Mouse (Mus musculus) adrenal gland, postnatal 25 days (tissue): ENCODE measurements around the gene Wdr89. TPM values are rescaled to one million over a fixed set of nuclear protein-coding genes. Genes with fewer than 3 reads are reported as not detected.
A peak's percentile ranks its signal among the peaks of the same experiment; 100 is the strongest.

Source experiments
- DNase-seq: peaks from one replicate; pipeline ENCODE4 v3.0.0; 2021; ENCODE audit warnings: mixed read lengths
- total RNA-seq: library from RNA; stranded (reverse); gene quantifications from 2 replicates; pipeline ENCODE4 v1.2.3, GENCODE M21; 2021

The Wdr89 gene
- total RNA-seq, 1 experiment from 2014 or later, result 5.0 TPM

DNA sequence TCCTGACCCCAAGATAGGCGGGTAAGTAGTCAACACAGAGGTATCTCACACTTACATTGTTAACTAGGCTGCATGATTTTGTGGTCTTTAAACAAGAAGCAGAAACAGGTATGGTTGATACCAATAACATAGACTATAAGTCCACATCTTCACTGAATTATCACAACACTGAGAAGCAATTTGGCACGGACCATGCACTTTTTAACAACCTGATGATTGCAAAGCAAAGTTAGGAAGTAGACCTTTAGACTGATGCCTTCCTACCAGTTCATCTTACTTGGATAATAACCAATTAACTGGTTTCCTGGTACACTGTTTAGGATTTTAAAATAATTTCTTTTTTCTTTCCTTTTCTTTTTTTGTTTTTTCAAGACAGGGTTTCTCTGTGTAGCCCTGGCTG, 1.1 kb downstream of the Wdr89 start:
- no peak for DNase-seq

DNA sequence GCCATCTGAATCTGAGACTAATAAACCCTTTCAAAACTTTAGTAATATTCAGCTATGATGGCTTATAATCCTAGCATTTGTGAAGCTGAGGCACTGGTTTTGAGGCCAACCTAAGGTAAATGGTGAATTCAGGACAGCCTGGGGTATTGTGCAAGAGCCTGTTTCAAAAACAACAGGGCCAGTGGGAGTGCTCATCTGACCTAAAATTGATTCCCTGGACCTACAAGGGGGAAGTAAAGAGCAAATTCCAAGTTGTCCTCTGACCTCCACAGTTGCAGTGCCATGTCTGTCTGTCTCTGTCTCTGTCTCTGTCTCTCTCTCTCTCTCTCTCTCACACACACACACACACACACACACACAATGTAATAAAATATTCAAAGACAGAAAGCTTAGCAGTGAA, 2.4 kb downstream of the Wdr89 start:
- DNase-seq, result no peak

DNA sequence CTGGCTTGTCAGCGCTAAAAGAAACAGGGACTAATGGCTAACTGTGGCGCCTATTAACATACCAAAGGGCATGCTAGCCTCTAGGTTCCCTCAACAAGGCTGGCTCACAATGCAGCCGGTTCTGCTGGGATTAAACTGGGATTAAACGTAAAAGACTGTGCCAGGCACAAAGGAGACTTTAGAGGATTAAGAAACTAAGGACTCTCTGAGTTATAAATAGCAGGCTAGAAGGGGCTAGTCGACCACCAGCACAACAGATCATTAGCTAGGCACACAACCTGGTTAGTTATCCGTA, 4.9 kb downstream of the Wdr89 start:
- no peak for DNase-seq

DNA sequence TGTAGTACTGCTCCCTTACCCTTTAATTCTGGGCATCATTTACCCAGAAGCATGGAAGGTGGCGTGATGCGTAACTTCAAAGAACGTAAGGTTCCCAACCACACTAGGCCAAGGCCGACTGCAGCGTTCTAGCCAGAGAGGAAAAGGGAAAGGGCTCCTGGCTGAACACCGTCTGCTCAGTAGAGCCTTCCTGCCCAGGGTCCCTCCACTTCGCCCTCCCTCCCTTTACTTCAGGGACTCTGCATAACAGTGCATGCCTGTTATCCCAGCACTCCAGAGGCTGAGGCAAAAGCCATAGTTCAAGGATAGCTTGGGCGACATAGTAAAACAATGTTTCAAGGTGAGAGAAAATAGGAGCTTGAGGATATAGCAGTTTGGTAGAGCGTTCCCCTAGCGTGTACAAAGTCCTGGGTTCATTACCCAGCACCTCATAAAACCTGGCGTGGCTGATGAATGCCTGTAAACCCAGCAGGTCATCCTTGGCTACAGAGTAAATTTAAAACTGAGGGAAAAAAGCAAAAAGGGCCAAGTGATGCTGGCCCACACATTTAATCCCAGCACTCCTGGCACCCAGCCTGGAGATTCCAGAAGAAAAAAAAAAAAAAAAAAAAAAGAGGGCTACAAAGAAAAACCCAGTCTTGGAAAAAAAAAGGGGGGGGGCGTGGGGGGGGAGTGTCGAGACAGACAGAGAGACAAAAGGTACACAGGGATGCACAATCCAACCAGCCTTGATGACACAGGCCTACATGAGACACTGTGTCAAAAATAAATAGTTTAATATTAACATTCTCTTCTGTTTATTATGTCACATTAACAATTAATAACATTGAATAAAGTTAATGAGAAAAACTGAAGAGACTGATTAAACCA, 5.5 kb downstream of the Wdr89 start:
- peak; percentile 16 for DNase-seq

DNA sequence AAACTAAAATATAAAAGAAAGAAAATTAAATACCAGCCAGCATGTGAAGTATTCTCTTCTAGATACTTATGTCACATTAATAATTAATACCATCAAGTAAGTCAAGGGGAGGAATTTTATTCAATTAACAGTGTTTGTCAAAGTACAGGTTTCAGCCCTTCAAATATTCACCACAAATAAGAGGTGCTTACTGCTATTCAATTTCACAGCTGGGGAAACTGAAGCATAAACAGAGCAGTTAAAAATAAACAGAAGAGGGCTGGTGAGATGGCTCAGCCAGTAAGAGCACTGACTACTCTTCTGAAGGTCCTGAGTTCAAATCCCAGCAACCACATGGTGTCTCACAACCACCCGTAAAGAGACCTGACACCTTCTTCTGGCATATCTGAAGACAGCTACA, 7.0 kb downstream of the Wdr89 start:
- no peak for DNase-seq

DNA sequence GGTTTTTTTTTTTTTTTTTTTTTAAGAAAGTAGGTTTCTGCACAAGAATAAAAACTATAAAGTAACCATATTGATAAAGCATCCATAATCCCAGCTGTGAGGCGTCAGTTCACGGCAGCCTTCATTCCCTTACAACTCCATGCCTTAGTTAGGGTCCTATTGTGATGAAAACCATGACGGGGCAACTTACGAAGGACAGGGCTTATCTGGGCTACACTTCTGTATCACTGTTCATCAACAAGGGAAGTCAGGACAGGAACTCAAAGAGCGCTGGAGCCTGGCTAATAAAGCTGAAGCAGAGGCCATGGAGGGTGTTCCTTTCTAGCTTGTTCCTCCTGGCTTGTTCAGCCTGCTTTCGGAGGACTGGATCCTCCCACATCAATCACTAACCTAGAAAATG, 10.9 kb downstream of the Wdr89 start:
- no peak for DNase-seq

DNA sequence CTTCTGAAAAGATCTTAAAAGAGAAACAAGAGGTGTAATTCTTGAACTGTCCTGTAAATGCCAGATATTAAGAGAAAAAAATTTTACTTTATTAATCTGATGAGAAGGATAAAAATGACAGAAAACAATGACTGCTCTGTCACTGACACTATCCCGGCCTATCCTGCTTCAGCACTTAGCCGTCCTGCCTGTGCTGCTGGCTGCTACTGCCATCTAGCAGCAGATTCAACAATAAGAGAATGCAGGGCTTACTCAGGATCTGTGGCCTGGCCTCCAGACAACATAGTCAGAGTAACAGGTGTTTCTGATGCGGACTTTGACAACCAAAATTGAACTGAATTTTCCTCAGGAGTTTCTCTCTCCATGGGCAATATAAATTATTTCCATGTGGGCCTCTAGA, 12.8 kb downstream of the Wdr89 start:
- DNase-seq, result no peak

DNA sequence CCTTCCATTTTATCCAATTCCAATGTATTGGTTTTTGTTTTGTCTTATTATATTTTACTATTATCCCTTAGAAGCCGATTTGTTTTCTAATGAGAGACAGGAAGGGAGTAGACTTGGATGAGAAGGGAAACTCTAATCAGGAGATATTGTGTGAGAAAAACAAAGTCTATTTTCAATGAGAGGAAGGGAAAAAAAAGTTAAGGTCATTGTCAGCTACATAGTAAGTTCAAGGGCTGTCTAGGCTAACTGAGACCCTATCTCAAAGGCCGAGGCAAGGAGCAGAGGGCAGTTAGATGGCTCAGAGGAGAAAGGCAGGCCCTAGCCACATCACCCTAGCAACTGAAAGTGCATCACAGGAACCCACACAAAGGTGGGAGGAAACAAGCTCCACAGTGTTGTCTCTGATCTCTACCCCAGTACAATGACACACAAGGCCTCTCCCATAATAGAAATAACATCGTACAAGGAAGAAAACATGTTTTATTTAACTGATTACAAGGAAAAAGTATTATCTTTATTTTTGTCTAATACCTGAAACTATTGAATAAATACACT, 15.0 kb downstream of the Wdr89 start:
- DNase-seq, result no peak

DNA sequence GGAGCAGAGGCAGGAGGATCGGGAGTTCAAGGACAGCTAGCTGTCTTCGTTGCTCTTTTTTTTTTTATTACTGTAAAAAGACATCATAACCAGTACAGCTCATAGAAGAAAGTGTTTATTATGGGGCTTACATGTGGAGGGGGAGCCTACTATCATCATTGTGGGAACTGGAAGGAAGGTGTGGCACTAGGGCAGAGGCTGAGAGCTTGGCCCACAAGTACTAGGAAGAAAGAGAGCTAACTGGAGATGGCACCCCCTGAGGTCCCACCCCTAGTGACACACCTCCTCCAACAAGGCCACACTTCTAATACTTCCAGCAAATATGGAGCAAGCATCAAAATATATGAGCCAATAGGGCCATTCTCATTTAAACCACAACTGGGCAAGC, 19.6 kb downstream of the Wdr89 start:
- DNase-seq, result no peak

DNA sequence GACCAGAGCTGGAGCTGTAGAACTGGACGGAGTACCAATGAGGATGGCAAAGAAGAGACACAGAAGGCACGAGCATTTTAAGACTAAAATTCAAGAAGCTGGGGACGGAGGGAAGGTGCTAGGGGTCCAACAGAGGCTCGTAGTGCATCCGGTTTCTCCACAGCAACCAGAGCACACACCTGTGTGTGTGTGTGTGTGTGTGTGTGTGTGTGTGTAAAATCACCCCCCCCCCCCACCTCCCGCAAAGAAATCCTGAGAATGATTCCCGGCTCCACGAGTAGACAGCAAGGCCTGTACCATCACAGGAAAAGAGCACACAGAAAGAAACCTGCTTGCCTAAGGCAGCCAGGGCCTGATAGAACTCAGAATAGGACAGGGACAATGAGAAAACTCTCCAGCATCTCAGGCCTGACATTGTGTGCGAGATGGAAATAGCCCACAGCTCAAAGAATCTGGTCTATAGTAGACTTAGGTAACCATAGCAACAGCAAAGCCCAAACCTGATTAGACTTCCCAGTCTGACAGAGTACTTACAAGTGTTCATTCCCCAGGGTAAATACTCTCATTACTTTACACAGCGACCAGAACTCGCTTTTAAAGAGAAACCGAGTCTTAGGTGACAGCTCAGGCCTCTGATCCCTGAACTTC, 20.2 kb downstream of the Wdr89 start:
- no peak for DNase-seq

DNA sequence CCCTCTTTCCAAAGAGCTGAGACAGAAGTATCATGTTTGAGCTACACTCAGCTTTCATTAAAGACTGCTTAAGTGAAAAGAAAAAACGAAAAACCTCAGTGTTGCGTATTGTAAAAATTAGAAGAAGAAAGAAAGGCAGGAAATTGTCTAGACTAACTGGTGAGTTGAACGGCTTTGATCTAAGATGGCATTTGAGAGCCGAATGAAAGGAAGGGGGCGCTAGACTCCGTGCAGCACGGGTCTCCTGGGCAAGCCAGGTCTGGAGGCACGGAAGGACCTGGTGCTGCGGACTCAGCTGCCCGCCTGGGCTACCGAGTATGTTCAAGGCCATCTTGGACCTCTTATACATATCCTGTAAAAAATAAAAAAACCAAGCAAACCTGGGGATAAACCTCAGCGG, 21.1 kb downstream of the Wdr89 start:
- DNase-seq, result peak; percentile 14

DNA sequence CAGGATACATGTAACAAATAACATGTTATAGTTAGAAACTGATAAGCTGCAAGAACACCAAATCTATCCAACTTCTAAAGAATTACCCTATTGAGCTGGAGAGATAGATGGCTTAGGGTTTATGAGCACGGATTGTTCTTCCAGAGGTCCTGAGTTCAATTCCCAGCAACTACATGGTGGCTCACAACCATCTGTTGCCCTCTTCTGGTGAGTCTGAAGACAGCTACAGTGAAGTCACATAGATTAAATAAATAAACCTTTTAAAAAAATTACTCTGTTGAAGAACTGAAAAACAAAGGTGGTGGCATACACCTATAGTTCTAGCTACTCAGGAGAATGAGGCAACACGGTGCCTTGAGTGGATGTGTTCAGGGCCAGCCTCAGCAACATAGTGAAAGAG, 21.7 kb downstream of the Wdr89 start:
- no peak for DNase-seq

DNA sequence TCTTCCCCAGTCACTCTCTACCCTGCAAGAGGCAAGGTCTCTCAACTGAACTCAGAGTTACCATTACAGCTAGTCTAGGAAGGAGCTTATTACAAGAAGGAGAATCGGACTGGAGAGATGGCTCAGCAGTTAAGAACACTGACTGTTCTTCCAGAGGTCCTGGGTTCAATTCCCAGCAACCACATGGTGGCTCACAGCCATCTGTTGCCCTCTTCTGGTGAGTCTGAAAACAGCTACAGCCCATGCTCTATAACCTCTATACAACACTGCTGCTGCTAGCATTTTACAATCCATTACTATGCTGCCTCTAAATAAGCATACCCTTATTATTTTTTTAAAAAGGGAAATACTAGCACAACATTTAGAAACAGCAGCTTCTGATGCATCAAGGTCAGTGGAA, 23.6 kb downstream of the Wdr89 start:
- DNase-seq, result no peak

DNA sequence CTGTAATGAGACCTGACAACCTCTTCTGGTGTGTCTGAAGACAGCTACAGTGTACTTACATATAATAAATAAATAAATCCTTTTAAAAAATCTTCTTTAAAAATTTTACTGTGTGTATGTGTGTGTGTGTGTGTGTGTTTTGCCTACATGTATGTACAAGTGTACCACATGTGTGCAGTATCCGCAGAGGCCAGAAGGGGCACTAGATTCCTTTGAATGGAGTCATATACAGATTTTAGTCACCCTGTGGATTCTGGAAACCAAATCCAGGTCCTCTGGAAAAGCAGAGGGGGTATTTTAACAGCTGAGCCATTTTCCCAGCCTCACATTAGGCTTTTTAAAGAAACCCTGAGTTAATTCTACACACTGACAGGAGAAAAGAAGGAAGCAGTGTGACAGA, 27.6 kb downstream of the Wdr89 start:
- DNase-seq, result no peak

DNA sequence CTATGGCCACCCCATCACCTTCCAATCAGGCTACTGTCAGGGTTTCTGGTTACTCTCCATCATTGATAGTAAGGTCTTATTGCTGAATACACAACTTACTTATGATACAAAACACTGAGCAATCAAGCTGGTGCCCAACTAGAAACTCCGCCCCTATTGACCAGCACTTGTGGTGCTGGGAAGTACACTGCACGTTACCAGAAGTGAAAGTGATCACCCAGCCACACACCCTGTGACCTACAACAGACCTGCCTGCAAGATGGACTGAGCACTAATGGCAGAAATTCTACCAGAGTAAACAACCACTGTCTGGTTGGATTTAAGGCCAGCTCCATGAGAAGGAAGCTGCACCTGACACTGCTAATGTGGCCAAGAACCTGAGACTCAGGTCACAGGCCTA, 31.0 kb downstream of the Wdr89 start:
- no peak for DNase-seq

DNA sequence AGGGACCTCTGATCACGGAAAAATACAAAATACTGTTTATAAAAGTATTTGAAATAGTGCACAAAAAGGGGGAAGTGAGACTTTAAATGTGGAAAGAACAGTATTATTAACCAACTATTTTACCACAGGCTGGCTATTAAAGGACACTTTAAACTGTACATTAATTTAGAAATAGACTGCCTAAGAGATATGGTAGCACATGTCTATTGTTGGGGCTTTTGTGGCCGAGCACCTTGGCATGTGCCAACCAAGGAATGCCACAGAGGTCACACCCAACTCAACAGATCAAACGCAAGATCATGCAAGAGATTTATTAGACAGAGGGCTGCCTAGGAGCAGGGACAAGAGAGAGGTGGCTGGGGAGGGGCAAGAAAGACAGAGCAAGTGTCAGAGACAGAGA, 32.2 kb downstream of the Wdr89 start:
- DNase-seq, result no peak

DNA sequence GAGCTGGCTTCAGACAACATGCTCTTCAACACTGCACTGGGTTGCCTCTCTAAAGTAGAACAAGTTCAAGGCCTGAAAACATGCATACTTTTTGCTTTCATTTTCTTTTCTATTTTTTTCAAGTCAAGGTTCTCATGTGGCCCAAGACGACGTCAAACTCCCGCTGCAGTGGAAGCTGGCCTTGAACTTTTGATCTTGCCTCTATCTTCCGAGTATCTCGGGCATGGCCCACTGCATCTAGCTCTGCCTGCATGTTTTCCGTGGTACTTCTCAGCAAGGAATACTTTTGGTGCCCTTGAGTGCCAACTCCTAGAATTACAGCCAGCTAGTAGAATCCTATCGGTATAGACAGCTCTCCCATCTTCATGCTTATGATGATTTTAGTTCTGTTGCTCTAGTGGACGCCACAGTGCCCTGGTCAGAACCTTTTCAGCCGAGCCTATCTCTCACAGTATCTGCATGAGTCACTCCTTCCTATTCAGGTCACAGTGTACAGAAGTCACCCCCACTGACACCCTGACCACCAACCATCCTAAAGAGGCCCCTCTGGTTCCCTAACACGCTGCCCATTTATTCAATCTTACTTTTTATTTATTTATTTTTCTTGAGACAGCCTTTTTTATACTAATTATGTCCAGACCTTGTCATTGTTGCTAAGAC, 33.4 kb downstream of the Wdr89 start:
- DNase-seq, result no peak

DNA sequence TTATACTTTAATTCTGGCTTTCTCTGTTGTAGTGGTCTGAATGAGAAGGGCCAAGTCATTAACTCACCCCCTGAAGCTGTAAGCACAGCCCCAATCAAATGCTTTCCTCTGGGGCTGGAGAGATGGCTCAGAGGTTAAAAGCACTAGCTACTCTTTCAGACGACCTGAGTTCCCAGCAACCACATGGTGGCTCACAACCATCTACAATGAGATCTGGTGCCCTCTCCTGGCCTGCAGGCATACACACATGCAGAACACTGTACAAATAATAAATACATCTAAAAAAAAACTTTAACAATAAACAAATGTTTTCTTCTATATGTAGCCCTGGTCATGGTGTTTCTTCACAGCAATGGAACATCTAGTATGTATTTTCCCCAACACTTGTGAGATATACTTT, 39.7 kb downstream of the Wdr89 start:
- DNase-seq, result no peak

DNA sequence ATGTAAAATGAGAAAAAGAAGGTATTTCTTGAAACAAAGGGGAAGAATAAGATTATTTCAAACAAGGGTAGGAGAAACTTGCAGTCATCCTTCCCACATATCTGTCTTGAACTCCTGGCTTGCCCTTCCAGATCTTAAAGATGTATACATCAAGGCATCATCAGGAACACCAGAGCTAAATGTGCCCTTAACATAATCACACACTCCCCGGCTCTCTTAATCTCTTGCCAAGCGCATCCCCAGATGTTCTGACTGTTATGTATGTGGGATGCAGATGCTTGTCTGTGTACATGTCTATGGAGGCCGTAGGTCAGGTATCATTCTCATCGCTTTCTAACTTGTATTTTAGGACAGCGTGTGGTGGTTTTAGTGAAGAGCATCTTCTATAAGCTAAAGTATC, 46.0 kb downstream of the Wdr89 start:
- no peak for DNase-seq

DNA sequence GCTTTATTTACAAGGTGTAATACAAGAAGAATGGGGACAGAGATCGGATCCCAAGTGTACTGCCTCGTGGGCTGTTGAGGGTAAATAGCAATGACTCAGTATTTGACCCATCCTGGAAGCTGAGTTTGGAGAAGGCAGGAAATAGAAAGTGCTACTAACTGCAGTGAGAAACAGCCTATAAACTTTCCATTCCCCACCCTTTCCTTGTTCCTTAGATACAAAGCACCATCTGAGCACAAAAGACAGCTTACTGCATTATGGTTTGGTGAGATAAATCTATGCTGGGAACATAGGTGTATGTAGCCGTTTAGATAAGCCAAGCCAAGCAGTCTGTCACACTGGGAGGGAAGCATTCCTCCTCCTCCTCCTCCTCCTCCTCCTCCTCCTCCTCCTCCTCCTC, 46.5 kb downstream of the Wdr89 start:
- DNase-seq, result no peak

DNA sequence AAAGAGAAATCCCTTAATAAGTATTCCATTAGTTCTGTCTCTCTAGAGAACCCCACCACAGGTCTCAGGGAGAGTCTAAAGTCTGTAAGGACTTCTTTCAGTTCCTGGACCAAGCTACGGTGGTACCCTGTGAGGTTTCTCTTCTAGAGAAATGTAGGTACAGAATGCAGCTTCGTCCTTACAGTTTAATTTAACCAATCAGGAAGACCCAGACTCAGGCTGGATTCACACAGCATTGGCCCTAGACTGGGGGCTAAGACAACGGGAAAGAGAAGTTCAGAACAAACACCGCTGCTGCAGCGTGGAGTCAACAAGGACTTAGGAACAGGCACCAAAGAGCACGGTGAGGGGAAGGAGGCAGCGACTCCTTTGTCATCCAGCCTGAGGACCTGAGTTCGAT, 52.5 kb downstream of the Wdr89 start:
- DNase-seq, result no peak

DNA sequence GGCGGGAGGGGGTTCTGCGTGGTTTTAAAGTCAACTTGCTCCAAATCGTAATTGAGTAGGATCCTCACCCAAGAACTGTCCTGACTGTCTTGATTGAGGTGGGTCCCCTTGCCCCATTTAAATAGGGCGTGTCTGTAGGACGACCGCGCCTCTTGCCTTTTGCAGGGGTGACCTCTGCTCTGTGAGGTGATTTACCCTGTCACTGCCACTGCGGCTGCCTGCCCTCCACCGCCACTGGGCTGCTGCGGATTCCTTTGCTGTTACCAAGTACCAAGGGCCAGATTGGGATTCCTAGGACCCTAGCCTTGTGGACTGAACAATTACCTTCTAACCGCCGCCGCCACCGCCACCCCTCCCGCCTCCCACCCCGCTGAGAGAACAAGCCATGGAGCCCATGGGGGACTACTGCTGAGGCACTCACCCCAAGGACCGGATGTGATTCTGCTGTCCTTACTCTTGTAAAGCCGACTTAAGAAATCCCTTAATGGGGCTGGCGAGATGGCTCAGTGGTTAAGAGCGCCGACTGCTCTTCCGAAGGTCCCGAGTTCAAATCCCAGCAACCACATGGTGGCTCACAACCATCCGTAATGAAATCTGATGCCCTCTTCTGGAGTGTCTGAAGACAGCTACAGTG, 53.1 kb downstream of the Wdr89 start:
- DNase-seq, result peak; percentile 13

DNA sequence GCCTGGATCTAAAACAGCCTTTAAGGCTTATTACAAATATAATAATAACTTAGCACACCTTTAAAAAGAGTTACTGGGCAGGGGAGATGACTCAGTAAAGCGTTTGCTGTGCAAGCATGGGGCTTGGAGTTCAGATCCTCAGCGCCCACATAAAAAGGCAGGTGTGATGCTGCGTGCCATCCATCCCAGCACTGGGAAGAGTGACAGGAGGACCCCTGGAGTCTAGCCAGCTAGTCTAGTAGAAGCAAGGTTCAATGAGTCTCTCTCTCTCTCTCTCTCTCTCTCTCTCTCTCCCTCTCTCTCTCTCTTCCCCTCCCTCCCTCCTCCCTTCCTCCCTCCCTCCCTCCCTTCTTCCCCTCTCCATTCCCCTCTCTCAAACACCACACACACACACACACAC, 53.8 kb downstream of the Wdr89 start:
- DNase-seq, result no peak
